Mouse (Mus musculus): ENCODE results near the gene Adgrl2. TPM values are rescaled to one million over a fixed set of nuclear protein-coding genes. Genes with fewer than 3 reads are reported as not detected.

Gene Adgrl2
- total RNA-seq, 2 experiments from 2014 or later = 102 to 112 TPM

DNA sequence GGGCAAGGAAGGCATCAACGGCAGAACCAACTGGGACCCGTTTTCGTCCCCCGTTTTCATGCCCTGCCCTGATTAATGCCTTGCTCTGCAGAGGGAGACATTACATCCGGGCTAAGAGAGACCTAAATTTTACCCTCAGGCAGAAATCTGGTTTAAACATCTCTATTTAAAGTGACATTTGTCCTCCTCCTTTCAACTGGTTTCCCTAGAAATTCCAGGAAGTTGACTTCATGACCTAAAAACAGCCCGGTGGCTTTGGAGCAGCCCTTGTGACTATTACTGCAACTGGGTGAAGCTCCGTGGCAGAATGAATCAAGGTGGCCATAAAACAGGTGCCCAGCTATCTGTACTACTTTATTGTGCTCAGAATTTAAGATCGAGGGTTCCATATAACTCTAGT lies 8.6 kb downstream of the Adgrl2 start:
- intact Hi-C loops (cut with DNase I) = loop anchor here (2.0 to 10.0 kb wide), 3 partner anchors 75 to 1887 kb away; no protein-coding TSS in a partner anchor
- DNase-seq = peak; percentile 55 to 62

DNA sequence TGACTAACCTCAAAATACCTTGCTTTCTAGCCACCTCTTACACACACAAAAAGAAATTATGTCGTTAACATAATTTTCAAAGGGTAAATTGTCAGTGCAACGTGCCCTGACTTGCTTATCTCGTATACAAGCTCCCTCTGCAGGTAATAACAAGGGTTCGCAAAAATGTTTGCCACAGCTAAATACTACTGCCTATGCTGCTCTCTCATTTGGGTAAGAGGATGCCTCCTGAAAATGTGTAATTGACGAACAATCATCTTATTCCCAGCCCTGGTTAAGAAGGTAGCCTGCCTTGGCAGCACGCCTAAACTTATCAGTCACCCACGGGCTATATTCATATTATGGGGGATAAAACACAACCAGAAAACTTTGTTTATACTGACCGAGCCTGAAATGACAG lies 11.8 kb downstream of the Adgrl2 start:
- intact Hi-C loops (cut with DNase I) = no loop called here
- DNase-seq = no peak

DNA sequence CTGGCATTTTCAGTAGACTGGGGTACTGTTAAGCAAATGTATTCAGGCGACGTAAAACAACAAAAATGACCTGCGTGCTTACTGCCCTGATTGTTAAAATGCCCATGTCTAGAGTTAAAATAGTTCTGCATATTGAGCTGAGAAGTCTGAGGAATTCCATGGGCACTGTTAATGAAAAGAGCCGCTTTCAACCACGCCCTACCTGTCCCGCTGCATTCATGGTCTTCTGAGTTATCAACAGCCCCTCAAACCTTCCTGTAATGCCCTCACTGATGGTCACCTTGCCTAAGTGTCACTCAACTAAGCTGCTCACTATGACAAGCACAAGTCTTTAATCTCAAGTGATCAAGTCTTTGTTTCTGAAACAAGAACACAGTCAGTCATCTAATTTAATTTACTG lies 12.5 kb downstream of the Adgrl2 start:
- intact Hi-C loops (cut with DNase I) = loop anchor here (2.0 kb wide), 1 partner anchor 19 kb away; no protein-coding TSS in a partner anchor
- DNase-seq = no peak

DNA sequence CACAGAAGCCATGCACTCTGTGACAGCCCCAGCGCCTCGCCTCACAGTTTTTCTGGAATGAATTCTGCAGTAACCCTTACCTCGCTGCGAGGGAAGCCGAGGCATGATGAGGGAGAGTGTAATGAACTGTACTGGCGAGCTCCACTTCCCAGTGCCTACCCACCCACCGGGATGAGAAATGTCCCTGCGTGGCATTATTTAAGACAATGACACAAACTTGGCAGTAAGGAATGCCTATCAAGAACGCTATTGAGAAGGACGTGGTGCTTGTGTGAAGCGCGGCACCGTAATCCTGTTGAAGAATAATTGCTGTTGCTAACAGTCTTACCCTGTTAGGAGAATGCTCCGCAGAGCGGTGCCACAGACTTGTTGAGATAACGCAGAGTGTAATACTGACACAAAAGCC lies 13.2 kb downstream of the Adgrl2 start:
- intact Hi-C loops (cut with DNase I) = loop anchor here (2.0 kb wide), 1 partner anchor 18 kb away; no protein-coding TSS in a partner anchor
- no peak for DNase-seq

- intact Hi-C loops (cut with DNase I) = no loop called here
- no peak for DNase-seq
These were observed 18.3 kb downstream of the Adgrl2 start for GRCm38 (mm10) chr3:148971893-148972596.

GRCm38 (mm10) chr3:148964991-148965605 lies 25.3 kb downstream of the Adgrl2 start:
- intact Hi-C loops (cut with DNase I) = loop anchor here (5.0 kb wide), 1 partner anchor 113 kb away; no protein-coding TSS in a partner anchor
- no peak for DNase-seq

GRCm38 (mm10) chr3:148963381-148964044 lies 26.8 kb downstream of the Adgrl2 start:
- intact Hi-C loops (cut with DNase I) = loop anchor here (5.0 kb wide), 1 partner anchor 111 kb away; no protein-coding TSS in a partner anchor
- DNase-seq = no peak

DNA sequence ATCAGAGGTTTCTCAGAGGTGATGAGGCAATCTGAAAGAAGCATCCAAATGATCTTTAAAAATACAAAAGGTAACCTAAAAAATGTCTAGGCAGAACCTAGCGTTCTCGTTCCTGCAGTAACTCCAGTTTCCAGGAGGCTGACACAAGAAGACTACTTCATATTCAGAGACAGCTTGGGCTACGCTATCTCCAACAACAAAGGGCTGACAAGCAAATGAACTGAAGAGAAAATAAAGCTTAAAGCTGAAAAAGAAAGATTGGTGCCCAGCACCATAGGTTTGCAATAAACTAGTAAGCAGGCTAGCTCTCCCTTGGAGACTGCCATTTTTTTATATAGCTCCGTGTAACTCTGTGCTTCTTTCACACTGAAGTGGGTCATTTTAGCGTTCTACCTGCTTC lies 28.7 kb downstream of the Adgrl2 start:
- no peak for DNase-seq
- intact Hi-C loops (cut with DNase I) = loop anchor here (5.0 kb wide), 1 partner anchor 109 kb away; no protein-coding TSS in a partner anchor

DNA sequence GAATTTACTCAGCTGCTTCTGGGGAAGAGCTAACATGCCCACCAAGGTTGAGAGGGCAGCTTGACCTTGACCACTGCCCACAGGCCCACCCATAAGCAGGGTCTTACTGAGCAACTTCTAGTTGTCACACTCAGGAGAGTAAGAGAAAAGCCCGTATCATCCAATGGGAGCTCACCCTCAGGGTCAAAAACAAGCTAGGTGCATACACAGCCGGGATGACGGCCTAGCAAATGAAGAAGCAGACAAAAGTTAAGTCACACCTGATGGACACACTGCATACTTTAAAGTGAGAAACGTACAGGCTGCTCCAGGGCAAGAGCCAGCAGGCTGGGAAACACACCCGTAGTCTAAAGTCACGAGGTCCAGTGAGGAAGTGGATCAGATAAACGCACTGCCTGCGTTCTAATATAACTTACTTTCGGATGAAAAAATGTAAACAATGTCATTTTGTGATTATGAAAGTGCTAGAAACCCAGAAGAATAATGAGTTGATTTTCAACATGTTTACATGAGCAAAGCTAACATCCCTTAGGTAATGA lies 29.5 kb downstream of the Adgrl2 start:
- DNase-seq = no peak
- intact Hi-C loops (cut with DNase I) = loop anchor here (5.0 kb wide), 1 partner anchor 109 kb away; no protein-coding TSS in a partner anchor

GRCm38 (mm10) chr3:148960215-148960614 lies 30.1 kb downstream of the Adgrl2 start:
- DNase-seq = no peak
- intact Hi-C loops (cut with DNase I) = loop anchor here (5.0 kb wide), 1 partner anchor 108 kb away; no protein-coding TSS in a partner anchor

DNA sequence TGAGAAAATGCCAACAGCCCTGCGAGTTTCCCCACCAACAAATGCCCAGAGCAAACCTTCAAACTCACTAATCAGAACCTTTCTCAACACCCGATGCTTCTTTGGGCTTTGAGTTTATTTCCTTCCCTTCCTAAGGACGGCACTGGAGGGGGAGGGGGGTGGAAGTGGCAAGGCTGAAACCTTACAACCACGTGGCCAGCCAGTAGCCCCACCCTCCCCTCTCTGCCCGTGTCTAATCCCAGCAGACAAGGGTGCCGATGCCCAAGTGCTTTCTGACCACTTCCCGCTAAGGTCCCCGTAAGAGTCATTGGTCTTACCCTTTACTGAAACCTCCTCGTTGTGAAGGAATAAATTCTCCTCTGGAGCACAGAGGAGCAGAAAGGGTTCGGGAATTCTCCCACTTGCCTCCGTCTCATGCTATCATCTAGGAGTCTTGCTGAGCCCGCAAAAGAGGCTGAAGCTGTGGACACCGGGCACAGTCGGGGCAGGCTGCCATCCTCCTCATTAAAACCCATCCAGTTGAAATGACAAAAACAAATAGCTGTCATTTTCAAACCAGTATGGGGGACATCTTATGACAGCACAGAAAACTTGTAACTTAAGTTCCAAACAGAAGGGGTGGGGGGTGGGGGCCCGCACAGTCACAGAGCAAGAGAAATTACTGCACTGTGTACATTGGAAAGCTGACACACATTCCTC lies 30.9 kb downstream of the Adgrl2 start:
- intact Hi-C loops (cut with DNase I) = loop anchor here (2.0 to 5.0 kb wide), 2 partner anchors 17 to 107 kb away; no protein-coding TSS in a partner anchor
- DNase-seq = peak; percentile 59 to 63

DNA sequence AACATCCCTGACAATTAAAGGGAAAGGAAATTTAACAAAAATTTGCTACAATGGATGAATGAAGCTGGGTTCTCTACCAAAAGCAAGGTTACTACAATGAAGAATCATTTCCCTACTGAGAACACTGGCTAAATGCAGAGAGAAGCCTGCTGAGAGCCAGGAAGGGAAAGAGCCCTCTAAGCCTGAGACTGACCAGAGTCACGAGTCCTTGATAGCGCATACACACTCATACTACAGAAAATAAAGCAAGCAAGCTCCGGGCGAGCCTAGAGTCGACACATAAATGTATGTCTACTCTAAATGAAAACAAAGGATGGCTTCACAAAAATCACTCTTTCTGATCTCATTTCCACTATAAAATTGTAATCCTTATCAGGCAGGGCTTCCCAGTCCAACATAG lies 31.6 kb downstream of the Adgrl2 start:
- intact Hi-C loops (cut with DNase I) = loop anchor here (2.0 kb wide), 1 partner anchor 18 kb away; no protein-coding TSS in a partner anchor
- DNase-seq = no peak

GRCm38 (mm10) chr3:148958185-148958584 lies 32.2 kb downstream of the Adgrl2 start:
- DNase-seq = no peak
- intact Hi-C loops (cut with DNase I) = loop anchor here (2.0 kb wide), 1 partner anchor 19 kb away; no protein-coding TSS in a partner anchor

DNA sequence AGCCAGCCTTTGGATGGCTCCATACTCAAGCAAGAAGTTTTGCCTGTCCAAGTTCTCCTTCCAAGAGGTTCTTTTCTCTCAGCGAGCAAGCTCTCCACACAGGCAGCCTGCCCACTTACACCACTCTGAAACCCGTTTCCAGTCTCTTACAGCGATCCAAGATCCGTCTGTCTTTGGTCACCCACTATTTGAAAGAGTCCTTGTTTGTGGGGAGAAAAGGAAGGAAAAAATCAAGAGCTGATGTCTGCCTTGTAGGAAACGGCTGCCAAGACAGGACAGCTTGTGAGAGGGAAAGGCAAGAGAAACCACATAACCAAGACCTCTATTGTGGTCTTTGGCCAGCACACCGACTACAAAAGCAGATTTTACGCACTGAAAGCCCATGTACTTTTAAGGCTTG lies 33.5 kb downstream of the Adgrl2 start:
- no peak for DNase-seq
- intact Hi-C loops (cut with DNase I) = no loop called here

DNA sequence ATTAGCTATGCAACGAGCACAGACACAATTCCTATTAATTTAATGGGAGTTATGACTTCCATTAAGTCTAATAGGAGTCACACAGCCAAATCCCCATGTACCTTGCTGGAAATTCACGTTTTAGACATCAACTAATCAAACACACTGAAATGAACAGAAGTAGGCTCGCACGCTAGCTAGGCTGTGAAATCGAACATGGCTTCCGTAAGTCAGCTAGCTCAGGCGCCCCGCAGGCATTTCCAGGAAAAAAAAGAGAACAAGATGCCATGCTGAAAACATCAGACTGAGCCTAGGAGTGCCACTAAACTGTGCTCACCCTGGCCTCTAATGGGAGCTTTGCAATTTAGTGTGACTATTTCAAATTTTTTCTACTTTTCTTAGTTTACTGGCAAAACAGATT lies 40.6 kb downstream of the Adgrl2 start:
- no peak for DNase-seq
- intact Hi-C loops (cut with DNase I) = no loop called here

DNA sequence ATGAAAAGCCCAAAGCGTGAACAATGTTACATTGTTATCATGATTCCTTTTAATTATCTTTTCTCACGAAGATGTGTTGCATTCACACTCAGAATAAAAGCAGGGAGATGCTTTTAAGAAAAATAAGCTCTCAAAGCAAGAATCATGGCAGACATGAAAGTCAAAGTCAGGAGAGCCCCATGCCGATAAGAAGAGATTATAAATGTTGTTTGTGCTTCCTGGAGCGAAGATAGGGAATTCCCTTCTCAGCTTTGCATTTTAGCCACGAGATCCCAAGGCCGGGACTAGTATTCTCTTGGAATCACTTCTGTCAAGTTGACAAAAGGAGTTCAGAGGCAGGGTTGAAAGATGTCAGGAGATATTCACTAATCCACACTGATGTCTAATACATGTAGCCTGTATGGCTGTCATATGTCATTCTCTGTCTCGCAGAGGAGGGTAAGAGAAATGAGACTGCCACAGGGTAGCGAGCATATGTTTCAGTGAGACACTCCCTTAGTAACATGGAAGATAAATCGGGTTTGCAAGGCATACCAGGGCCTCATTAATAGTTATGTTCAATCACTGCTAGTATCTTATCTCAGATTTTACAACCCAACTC lies 42.5 kb downstream of the Adgrl2 start:
- no peak for DNase-seq
- intact Hi-C loops (cut with DNase I) = no loop called here

DNA sequence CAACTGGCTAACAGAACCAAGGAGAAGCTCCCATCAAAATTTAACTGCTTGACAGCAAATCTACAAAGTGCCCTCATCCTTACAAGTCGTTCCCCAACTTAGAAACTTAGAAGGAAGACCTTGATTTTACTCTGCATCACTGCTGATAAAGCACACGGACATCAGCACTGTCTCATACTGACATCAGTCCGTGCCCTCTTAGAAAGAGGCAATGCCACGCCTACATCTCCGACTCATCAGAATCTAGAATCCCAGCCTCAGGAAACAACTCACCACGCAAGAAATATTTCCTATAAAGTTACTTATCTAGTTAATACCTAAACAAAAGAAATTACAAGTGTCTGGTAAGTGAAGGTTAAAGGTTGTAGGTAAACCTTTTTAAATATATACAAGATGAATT lies 43.1 kb downstream of the Adgrl2 start:
- intact Hi-C loops (cut with DNase I) = no loop called here
- DNase-seq = no peak

DNA sequence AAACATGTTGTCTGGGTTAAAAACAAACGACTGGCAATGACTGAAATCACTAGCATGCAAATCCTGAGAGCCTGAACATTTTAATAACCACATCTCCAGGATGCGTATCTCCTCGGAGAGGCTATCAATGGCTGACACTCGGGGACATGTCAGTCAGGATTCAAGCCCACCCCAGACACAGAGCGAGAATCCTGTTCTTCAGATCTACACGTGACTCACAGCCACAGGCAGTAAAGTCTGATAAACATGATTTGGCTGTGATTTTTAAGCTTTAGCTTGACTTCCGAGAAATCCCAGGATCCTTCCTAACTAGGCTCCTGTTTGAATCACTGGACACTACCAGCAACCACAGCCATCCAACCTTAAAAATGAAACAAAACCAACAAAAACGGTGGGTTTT lies 44.8 kb downstream of the Adgrl2 start:
- no peak for DNase-seq
- intact Hi-C loops (cut with DNase I) = no loop called here

DNA sequence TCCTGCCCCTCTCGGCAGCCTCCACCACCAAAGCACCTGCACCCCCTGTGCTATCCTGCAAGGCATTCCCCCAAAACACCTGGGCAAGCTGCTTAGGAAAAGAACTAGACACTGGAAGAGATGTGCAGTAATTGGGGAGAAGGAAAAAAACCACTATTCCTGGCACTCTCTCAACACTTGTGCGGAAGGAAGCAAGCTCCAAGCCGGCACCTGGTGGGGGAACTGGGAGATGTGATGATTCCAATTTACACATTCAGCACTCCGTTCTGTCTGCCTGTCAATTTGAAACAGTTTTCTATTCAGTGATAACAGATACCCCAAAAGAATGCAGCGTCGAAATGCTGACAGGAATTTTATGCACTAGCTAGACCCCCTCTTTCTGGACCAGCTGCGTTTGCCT lies 50.9 kb downstream of the Adgrl2 start:
- DNase-seq = no peak
- intact Hi-C loops (cut with DNase I) = no loop called here

DNA sequence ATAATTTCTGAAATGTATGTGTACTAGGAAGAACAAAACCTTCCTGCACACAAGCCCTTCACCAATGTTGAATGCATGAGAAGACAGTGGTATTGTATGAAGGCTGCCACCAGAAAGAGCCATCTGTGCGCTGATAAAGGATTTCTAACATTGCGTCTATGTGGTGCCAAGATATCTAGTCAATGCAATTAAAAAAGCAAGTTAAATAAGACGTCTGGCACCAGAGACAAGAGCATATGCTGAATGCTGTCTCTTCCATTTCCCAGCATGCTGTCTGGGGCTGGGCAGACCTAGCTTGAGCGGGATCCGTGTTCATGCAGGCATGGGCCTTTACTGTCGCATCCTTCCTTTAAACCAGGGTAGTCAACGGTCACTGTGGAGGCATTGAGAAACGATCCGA lies 55.3 kb downstream of the Adgrl2 start:
- no peak for DNase-seq
- intact Hi-C loops (cut with DNase I) = no loop called here

Measured in heart, postnatal 10 days (tissue).